Mouse (Mus musculus) CH12F3 (cell line): ENCODE results near the gene Paxip1.

ENCODE experiments used
- in situ Hi-C: fragments of 300-500 bp; cut with MboI; formaldehyde crosslinking; loops from 2 replicates; pipeline ENCODE4 v1.14.3; 2020; ENCODE audit warnings: low sequenced_read_pairs

Paxip1 gene

GRCm38 (mm10) chr5:27791303-27792172, at the start of gene Paxip1:
TSS of gene Paxip1 (minus strand) at chr5:27791691.
- in situ Hi-C loops = loop anchor here (25.0 kb wide), 1 partner anchor 296 kb away; no protein-coding TSS in a partner anchor

DNA sequence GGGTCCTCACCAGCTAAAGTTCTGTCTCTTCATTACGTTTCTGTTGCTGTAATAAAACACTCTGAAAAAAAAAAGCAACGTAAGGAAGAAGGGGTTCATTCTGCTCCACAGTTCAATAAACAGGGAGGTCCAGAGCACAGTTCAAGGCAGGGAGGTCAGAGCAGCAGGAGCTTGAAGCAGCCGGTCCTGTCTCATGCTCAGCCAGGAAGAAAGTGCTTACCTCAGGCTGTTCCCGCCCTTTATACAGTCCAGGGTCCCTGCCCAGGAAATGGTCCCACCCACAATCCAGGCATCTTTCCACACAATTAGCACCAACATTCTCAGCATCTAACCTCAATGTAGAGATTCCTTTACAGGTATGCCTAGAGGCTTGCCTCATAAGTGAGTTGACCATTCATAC, 46.6 kb upstream of the Paxip1 start:
- in situ Hi-C loops = no loop called here

- in situ Hi-C loops = no loop called here
Measured at GRCm38 (mm10) chr5:27835096-27835495, 43.6 kb upstream of the Paxip1 start.

DNA sequence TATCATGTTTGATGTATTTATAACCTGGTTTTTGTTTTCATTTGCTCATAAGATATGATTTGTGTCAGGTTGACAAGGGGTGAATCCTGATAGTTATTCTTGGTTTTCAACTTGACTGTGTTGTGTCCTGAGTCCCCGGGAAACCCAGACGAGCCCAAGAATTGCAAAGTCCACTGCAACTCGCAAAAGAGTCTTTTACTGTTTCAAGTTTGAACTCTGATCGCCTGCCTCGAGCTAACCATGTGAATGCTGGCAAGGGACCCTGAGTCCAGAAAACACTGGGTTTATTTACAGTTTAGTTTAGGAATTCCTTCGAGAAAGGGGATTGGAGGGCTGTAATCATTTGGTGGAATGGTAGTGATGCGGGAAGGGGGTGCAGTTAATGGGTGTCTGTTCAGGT, 36.5 kb upstream of the Paxip1 start:
- in situ Hi-C loops = no loop called here

DNA sequence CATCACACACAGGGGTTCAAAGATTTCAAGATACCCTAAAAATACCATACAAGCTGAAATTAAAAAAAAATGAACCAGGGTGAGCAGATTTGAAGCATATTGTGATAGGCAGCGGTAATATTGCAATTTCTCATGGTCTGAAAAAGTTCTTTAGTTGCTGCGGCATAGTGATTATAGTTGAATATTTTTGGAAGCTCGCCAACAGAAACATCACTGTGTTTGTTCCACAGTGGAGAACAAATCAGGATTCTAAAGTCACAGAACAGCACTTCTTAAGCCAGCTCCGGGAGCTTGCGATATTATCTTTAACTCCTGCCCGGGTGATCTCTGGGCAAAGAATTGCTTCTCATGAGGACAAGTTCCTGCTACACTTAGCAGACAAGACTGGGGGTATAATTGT, 29.7 kb upstream of the Paxip1 start:
- in situ Hi-C loops = no loop called here

DNA sequence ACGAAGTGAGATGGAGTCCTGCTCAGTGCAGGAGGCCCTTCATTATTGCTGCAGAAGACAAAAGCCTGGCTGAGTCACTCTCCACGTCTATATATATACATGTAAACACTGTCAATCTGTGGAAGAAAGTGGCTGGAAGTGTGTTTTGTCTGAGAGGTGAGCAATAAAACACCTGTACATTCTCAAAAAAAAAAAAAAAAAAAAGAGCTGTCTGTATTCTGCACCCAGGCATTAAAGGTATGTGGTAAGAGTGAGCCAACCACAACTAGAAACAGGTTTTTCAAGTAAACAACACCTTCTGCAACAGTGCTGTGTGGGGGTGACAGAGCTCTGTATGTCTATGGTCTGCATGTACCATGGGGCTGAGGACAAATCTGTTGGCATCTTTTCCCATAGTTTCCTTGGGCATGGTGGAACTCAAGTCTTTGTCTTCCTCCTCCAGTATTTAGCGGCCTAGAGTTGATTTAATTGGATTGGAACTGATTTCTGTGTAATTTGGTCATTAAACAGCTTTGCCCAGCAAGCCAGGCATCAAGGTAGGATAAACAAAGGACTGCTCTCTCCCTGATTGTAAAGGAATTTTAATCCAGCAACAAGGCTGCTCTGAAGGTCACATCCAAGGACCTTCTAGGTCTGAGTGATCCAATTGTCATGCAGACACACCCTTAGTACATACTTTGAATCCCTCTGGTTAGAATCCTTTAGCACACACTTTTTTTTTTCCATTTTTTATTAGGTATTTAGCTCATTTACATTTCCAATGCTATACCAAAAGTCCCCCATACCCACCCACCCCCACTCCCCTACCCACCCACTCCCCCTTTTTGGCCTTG, 27.6 kb upstream of the Paxip1 start:
- in situ Hi-C loops = no loop called here

- in situ Hi-C loops = no loop called here
Measured at GRCm38 (mm10) chr5:27814282-27814681, 22.8 kb upstream of the Paxip1 start.

DNA sequence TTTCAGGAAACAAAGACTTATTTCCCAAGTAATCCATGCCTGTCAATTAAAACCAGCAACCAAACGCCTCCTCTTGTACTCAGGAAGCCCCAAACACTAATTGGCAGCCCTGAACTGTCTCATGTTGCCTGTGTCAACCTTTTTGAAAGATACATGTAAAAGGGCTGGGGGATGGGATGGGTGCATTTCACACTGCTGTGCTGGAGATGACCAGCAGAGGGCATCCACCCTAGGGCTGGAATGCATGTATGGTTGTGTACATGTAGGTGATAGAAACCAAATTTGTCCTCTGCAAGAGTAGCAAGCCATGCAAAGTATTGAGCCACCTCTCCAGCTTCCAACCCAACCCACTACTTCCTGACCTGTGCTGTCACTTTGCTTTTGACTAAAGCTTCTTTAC, 2.4 kb upstream of the Paxip1 start:
- in situ Hi-C loops = loop anchor here (25.0 kb wide), 1 partner anchor 293 kb away; no protein-coding TSS in a partner anchor

- in situ Hi-C loops = loop anchor here (25.0 kb wide), 1 partner anchor 295 kb away; no protein-coding TSS in a partner anchor
Measured at GRCm38 (mm10) chr5:27792531-27793205, 1.2 kb upstream of the Paxip1 start.

DNA sequence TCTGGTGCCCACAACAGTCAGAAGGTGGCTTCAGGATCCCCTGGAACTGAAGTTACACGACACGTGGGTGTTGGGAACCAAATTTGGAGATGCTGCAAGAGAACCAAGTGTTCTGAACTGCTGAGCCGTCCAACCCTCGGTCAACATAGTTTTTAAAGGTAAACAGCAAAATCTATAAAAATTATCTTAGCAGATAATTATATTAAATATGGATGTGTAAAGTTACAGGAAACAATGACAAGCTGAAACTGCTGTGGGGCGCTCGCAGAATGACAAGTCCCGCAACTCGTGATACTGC, 631 bp upstream of the Paxip1 start:
- in situ Hi-C loops = loop anchor here (25.0 kb wide), 1 partner anchor 295 kb away; no protein-coding TSS in a partner anchor

GRCm38 (mm10) chr5:27790910-27791288, 592 bp downstream of the Paxip1 start:
- in situ Hi-C loops = loop anchor here (25.0 kb wide), 1 partner anchor 296 kb away; no protein-coding TSS in a partner anchor

- in situ Hi-C loops = loop anchor here (25.0 kb wide), 1 partner anchor 297 kb away; no protein-coding TSS in a partner anchor
Measured at GRCm38 (mm10) chr5:27790086-27790909, 1.2 kb downstream of the Paxip1 start.

- in situ Hi-C loops = loop anchor here (25.0 kb wide), 1 partner anchor 298 kb away; no protein-coding TSS in a partner anchor
Measured at GRCm38 (mm10) chr5:27789586-27789985, 1.9 kb downstream of the Paxip1 start.

DNA sequence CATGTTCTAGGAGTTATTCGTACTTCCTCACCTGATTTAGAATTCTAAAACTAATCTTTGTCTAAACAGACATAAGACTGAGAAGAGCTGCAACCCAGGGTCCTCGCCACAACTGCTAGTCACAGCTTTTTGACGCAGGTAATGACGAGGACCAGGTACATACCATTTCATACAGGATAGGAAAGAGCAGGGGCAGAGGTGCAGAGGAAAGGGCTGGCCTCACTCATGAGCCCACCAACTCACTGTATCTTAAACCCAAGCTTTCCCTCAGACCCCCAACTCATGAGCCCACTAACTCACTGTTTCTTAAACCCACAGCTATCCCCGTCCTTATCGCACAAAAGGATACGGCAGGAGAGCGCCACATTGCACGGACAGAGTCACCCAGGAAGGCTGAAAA, 8.1 kb downstream of the Paxip1 start:
- in situ Hi-C loops = loop anchor here (25.0 kb wide), 1 partner anchor 304 kb away; no protein-coding TSS in a partner anchor

DNA sequence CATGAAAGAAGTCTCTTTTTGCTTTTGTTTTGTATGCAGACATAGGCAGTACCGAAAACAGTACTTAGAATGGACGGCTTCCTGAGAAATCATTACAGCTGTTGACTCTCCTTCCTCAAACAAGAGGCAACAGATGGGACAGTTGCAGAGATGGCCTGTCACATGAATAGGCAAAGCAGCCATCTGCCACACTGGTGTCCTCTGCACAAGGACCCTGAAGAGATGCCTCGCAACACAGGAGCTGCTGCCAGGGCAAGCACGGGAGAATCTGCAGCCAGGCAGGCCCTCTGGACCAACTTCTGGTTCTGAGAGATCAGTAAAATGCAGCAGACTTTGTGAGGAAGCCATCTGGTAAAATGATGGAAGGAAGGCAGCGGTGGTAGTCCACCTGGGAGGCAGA, 23.5 kb downstream of the Paxip1 start:
- in situ Hi-C loops = no loop called here

DNA sequence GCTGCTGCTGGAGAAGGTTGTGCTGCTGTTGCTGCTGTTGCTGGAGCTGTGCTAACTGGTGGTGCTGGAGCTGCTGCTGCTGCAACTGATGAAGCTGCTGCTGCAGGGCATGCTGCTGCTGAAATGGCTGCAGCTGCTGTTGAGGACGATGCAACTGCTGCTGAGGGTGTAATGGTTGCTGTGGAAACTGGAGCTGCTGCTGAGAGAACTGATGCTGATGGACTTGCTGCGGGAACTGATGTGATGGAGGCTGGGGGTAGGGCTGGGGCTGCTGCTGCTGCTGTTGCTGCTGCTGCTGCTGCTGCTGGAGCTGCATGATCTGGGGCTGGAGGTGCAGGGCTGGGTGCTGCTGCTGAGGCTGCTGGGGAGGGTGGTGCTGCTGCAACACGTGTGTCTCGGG, 25.7 kb downstream of the Paxip1 start:
- in situ Hi-C loops = no loop called here

- in situ Hi-C loops = no loop called here
Measured at GRCm38 (mm10) chr5:27744944-27745343, 46.5 kb downstream of the Paxip1 start.

DNA sequence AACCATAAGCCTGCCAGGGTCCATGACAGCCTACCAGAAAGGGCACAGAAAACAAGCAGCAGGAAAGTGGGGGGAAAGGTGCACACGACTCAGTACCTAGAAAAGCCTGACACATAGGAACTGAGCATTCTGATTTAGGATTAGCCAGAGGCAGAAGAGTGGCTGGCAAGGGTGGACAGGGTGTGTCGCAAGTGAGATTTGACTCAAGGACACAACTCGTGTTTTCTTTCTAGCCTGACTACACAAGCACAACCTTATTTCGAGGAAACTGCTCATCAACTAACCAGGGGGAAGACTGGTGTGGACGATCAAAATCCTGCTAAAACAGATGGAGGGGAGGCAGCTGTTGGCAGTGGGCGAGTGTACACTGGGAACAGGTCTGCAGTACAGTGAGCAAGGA, 52.3 kb downstream of the Paxip1 start:
- in situ Hi-C loops = no loop called here

DNA sequence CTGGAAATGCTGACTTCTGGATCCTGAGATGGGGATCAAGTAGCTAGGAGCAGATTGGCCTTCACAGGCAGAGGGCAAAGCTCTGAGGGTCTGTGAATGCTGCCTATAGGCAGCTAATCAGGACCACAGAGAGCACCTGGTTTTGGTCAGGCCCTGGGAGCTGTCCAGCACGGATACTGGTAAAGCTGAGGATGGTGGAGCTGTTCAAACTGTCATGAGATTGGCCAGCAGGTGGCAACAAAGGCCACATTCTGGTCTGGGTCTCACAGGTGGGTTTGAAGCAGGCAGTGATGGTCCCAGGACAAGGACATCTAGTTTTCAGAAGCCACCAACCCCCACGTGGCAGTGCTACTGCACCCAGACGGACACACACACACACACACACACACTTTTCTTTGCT, 54.3 kb downstream of the Paxip1 start:
- in situ Hi-C loops = no loop called here

GRCm38 (mm10) chr5:27732288-27732868, 59.1 kb downstream of the Paxip1 start:
- in situ Hi-C loops = no loop called here
